Mouse (Mus musculus) layer of hippocampus, adult 9-11 months (tissue): ENCODE results near the gene Resf1.
"Not testable (repeated sequence)": the region's sequence is repeated elsewhere in the genome, so short reads cannot be mapped to it uniquely, and the experiment has no call there.

Source experiments
- DNase-seq: peaks from one replicate; pipeline ENCODE4 v3.0.0; 2022

Gene Resf1

DNA sequence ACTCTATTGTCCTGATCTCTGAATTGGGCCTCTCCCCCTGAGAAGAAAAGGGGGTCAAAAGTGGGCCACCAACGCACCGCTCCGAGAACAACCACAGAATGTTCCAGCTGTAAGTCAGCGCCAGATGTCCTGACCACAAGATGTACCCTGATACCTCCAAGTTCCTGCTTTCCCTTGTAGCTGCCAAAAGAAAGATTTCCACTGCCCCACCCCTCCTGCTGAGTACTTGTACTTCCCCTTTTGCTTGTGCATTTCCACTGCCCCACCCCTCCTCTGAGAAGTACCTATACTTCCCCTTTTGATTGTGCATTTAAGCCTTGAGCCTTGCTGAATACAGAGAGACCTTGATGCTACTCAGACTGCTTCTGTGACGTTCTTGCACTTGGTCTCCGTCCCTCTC is 39.0 kb downstream of the Resf1 start:
- not testable (repeated sequence) for DNase-seq

DNA sequence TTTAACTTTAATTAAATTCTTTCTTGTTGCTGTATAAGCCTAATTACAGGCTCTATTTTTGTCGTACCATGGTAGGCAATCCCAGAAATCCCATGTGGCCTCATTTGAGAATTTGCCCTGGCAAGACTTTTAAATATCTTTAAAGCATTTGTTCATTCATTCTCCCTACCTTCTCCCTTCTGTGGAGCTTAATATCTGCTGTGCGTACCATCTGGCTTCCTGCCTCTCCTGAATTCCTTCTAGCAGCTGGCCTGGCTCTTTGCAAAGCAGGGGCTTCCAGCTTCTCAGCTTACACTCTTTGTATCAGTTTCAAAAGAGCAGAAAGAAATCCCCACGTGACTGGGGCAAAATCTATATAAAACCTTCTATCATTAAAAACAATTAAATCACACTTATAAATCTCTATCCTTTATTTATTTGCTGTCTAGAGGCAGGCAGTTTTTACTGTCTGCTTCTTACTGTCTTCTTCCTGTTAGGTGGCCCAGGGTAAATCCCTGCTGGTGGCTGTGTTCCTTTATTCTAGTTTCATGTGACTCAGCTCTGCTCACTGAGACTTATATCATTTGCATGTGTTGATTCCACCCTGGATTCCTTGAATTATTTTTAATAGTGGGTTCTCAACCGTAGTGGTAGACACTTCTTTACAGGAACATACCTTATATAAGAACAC is 45.7 kb downstream of the Resf1 start:
- no peak for DNase-seq

DNA sequence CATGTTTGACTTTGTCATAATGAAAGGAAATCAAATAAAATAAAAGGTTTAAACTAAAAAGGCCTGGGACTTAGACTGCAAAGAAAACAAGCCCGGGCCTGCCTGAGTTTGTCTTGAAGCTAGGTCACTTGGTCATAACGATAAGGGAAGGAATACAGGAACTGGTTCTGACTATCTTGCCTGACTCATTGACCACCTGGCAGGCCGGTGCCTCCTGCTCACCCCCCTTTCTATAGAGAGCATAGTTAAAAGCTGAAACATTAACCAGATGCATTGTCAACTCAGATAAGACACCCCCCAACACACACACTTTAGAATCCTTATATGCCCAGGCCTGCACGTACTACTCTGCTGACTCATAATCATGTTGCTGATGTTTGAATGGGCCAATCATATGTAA is 46.6 kb downstream of the Resf1 start:
- not testable (repeated sequence) for DNase-seq

DNA sequence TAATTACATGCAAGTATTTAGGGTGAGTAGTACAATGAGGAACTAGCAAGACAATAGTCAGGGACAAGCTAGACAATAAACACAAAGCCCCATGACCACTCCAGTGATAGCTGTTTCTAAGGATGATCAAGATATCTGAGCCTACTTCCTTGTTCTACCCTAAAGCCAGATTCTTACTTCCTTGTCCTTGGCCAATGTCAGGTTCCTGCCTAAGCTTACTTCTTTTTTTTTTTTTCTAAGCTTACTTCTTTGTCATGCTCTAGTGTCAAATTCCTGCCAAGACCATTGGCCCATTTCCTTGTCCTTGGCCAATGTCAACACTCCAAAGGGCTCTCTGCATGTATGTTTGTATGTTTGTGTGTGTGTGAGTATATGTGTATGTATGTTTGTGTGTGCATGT is 47.9 kb downstream of the Resf1 start:
- no peak for DNase-seq

GRCm38 (mm10) chr6:149362533-149362932 is 53.3 kb downstream of the Resf1 start:
- DNase-seq = not testable (repeated sequence)

GRCm38 (mm10) chr6:149365975-149366374 is 56.8 kb downstream of the Resf1 start:
- not testable (repeated sequence) for DNase-seq

- DNase-seq = no peak
Observed at GRCm38 (mm10) chr6:149366403-149366802, 57.2 kb downstream of the Resf1 start.

- peak; percentile 54 for DNase-seq
Observed at GRCm38 (mm10) chr6:149374986-149375457, 65.8 kb downstream of the Resf1 start.

DNA sequence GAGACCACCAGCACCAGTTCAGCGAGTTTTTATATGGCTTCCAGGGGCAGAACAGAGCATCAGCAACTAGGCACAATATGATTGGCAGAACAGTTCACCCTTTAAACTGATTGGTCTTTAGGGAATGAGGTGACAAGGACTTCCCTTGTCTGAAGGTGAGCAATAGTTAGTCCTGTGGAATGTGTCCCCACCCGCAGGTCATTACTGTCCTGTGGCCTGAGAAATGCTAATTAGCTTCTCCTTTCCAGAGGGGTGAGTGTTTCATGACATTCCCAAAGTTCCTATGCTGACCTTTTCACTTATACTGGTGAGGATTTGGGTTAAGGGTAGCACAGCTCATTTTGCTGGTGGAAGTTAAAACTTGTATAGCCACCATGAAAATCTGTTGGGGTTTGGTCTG is 74.3 kb downstream of the Resf1 start:
- no peak for DNase-seq
